Mouse (Mus musculus): Measurements from ENCODE around the gene St6galnac1.
"Not testable (repeated sequence)": the region's sequence is repeated elsewhere in the genome, so short reads cannot be mapped to it uniquely, and the experiment has no call there.

Gene St6galnac1

GRCm38 (mm10) chr11:116807116-116807515 is 31.8 kb upstream of the St6galnac1 start:
- DNase-seq = no peak

- DNase-seq = no peak
Measured at GRCm38 (mm10) chr11:116806136-116807071, 31.1 kb upstream of the St6galnac1 start.

GRCm38 (mm10) chr11:116802709-116803108 is 27.4 kb upstream of the St6galnac1 start:
- no peak for DNase-seq

- DNase-seq = no peak
Measured at GRCm38 (mm10) chr11:116801106-116801505, 25.8 kb upstream of the St6galnac1 start.

GRCm38 (mm10) chr11:116799364-116799763 is 24.1 kb upstream of the St6galnac1 start:
- peak in 1 of 2 experiments; percentile 18 for DNase-seq

- no peak for DNase-seq
Measured at GRCm38 (mm10) chr11:116784221-116784620, 8.9 kb upstream of the St6galnac1 start.

- DNase-seq = no peak
Measured at GRCm38 (mm10) chr11:116782737-116783145, 7.4 kb upstream of the St6galnac1 start.

- no peak for DNase-seq
Measured at GRCm38 (mm10) chr11:116773205-116773604, 2.1 kb downstream of the St6galnac1 start.

- no peak for DNase-seq
Measured at GRCm38 (mm10) chr11:116769873-116770272, 5.4 kb downstream of the St6galnac1 start.

- DNase-seq = no peak
Measured at GRCm38 (mm10) chr11:116764946-116765345, 10.4 kb downstream of the St6galnac1 start.

- no peak for DNase-seq
Measured at GRCm38 (mm10) chr11:116764346-116764745, 11.0 kb downstream of the St6galnac1 start.

GRCm38 (mm10) chr11:116755191-116755590 is 20.1 kb downstream of the St6galnac1 start:
- DNase-seq = no peak

- no peak for DNase-seq
Measured at GRCm38 (mm10) chr11:116753674-116754470, 21.4 kb downstream of the St6galnac1 start.

- no peak for DNase-seq
Measured at GRCm38 (mm10) chr11:116749733-116750132, 25.6 kb downstream of the St6galnac1 start.

GRCm38 (mm10) chr11:116748692-116749091 is 26.6 kb downstream of the St6galnac1 start:
- DNase-seq = not testable (repeated sequence)

GRCm38 (mm10) chr11:116746822-116747221 is 28.5 kb downstream of the St6galnac1 start:
- DNase-seq = not testable (repeated sequence)

GRCm38 (mm10) chr11:116745457-116745856 is 29.9 kb downstream of the St6galnac1 start:
- DNase-seq = not testable (repeated sequence)

- DNase-seq = peak in 1 of 2 experiments; percentile 5
Measured at GRCm38 (mm10) chr11:116738411-116738810, 36.9 kb downstream of the St6galnac1 start.

- DNase-seq = no peak
Measured at GRCm38 (mm10) chr11:116732536-116732935, 42.8 kb downstream of the St6galnac1 start.

- not testable (repeated sequence) for DNase-seq
Measured at GRCm38 (mm10) chr11:116731060-116731580, 44.2 kb downstream of the St6galnac1 start.

GRCm38 (mm10) chr11:116729276-116730008 is 45.9 kb downstream of the St6galnac1 start:
- DNase-seq = no peak

- no peak for DNase-seq
Measured at GRCm38 (mm10) chr11:116726156-116726555, 49.2 kb downstream of the St6galnac1 start.

All from cerebellum, postnatal 36 days (tissue).